Mouse (Mus musculus) embryo, embryonic 10 days (tissue): ENCODE data around the gene Purb.
A peak's percentile ranks its signal among the peaks of the same experiment; 100 is the strongest.

Experiments
- DNase-seq: peaks from one replicate; pipeline ENCODE4 v3.0.0-alpha.2; 2015; ENCODE audit warnings: low spot score

Gene Purb

DNA sequence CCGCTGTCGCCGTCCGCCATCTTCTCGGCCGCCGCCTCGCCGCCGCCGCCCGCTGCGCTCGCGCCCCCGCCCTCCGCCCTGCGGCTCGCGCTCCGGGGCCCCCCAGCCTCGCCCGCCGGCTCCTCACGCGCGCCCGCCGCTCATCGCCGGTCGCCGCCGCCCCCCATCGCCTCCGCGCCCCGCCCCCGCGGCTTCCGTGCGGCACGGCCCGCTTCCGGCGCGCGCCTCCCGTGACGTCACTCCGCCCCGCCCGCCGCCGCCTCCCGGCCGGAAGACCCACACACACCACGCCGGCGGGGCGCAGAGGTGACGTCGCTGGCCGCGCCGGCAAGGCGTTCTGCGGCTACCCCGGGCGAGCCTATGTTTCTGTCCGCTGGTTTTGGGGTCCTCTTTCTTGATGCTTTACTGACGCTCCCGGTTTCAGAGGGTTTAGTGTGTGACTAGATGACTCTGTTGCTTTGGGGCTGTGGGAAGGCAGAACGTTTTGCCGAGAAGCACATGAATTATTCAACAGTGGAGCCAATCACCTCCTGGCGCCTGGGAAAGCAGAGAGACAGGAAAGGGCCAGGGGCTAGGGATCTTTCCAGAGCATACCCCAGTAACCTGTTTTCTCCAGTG lies at the start of gene Purb:
Purb (minus strand) TSS at position 51 of the 618 bp plus-strand sequence.
- DNase-seq: peak; percentile 94

DNA sequence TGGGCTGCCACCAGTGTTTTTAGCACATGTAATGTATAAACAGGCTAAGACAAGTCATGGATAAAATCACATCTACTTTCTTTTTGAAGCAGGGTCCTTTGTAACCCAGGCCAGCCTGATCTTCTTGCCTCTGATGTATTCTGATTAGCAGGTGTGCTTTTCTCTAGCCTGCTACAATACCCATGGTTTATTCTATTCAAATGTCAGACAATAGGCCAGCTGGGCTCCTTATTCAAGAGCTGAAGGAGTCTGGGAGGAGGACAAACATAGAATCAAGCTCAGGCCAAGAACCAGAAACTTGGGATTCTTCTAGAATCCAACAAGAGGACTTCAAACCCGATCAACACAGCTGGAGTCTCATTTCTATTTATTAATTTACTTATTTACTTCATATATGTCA lies 49.5 kb upstream of the Purb start:
- no peak for DNase-seq

DNA sequence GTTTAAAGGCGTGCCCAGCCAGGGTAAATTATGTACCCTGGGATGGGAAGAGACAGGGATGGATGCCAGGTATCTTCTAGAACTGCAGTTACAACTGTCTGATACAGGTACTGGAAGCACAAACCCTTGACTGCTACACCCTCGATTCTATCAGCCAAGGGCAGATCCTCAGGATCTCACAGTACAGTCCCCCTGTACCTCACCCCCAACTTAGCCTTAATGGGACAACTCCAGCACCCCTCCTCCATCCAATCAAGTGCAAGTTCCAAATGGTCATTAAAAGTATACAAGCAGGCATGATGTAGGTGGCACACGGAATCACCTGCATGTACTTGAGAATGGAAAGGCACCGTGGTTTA lies 49.1 kb upstream of the Purb start:
- no peak for DNase-seq

DNA sequence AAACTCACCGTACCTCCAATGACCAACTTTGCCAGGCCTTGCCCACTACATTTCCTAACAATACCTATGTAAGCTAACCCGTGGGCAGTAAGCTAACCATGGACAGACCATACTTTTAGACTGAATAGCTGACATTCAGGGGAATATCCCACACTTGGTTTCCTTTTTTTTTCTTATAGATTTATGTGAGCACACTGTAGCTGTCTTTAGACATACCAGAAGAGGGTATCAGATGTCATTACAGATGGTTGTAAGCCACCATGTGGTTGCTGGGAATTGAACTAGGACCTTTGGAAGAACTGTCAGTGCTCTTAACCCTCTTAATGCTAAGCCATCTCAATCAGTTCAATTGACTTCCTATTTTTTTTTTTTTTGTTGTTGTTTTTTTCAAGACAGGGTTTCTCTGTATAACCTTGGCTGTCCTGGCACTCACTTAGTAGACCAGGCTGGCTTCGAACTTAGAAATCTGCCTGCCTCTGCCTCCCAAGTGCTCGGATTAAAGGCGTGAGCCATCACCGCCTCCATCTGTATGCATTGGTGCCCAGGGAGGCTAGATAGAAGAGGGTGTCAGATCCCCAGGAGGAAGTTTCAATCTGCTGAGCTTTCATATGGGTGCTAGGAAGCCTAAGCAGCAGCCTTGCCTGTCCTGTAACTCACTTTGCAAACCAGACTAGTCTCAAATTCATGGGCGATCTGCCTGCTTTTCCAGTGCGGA lies 48.6 kb upstream of the Purb start:
- no peak for DNase-seq

DNA sequence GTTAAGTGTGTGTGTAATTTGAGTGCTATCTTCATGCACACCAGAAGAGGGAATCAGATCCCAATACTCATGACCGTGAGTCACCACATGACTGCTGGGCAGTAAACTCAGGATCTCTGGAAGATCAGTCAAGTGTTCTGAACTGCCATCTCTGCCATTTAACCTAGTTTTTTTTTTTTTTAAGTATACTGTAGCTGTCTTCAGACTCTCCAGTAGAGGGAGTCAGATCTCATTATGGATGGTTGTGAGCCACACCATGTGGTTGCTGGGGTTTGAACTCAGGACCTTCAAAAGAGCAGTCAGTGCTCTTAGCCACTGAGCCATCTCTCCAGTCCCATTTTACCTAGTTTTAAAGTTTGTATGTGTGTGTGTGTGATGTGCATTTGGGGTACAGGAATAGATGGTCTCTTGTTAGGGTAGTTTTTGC lies 48.0 kb upstream of the Purb start:
- no peak for DNase-seq

DNA sequence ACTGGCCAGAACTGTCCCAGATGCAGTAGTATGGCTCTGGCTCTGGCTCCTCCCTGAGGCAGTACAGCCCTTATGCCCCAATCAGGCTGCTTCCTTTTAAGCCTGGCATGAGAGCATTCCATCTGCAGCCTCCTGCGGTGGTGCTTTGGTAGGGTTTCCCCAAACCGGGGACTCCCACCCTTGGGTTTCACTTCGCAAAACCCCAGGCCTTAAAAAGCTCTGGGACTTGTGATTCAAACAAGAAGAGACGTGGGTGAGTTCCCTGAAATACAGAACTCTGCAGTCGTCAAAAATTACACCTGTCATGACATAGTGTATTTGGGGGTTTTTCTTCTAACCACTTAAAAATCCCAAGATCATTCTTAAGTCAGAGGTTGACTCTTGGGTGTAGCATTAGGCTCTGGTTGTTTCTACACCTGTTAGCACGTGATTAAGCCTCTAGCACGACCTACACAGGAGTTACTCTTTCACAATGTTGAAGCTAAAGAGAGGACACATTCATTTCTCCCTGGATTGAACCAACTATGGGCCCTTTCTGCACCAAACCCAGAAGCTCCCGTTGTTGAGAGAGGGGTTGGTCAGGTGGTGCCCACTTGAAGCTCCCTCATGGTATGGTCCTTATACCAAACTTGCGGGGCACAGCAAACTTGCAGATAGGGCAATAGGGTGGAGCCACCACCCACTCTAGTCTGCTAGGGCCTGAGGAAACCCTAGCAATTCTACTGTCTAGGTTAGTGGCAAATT lies 47.2 kb upstream of the Purb start:
- no peak for DNase-seq

DNA sequence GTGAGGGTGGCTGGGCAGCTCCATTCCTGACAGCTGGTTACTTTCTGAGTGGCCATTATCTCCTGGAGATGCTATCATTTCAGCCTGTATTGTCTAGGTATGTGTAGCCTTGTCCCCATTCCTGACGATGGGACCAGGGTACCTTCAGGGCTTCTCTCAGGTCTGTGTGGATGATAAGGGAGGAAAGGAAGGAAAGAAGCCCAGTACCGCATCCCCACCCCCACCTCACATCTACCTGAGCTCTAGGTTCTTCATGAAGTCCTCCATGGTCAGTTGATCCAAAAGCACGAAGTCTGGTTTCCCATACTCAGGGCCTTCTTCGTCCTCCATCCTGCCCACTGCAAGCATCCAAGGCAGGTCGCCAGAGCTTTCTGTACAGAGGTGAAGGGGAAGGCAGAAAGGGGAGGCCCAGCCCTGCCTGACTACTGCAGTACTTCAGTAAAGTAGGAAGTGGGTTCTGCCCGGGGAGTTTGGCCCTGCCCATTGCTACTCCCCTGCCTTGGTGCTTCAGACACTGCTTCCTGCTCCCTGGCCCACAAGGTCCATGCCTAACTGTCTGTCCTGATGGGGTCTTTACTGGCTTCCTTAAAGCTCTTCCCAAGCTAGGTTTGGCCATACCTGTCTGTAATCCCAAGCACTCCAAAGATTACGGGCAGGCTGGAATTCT lies 44.9 kb upstream of the Purb start, which contains the start of gene Myo1g:
Myo1g (minus strand) TSS at position 459 of the 667 bp plus-strand sequence.
- DNase-seq: no peak

DNA sequence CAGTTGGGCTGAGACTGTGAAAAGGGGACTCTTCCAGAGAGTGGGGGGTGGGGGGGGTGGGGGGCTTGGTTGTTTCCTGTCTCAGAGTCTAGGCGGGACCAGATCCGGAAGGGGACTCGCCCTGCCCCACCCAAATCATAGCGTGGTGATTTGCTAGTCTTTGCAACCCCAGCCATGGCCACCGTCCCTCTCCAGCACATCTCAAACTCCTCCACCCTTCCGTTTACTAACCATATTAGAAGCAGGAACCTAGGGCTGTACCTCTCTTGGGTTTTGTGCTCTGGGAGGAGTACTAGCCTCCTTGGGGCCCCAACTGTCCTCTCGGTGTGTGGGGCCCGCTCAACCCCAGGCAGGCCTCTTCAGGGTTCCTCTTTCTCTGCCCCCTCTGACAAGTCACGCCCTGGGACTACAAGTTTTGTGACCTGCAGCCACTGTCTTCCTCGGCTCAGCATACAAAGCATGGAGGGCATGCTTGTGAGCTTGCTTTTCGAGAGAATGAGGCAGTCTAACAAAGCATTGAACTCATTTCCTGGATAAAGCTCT lies 43.8 kb upstream of the Purb start:
- no peak for DNase-seq

DNA sequence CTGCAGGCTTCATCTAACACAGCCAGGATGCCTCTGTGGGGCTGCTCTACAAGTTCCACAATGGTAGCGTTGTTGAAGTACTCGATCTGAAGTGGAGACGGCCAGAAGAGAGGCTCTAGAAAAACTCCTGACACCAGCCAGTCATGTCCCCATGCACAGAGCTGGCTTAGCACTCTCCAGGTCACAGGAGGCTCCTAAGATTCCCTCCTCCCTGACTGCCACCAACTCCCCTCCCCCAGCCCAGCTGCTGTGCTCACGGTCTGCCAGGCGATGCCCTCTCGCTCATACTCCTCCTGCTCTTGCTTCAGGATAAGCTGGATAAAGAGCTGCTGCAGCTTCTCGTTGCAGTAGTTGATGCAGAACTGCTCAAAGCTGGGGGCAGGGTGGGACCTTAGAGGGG lies 39.1 kb upstream of the Purb start:
- no peak for DNase-seq

DNA sequence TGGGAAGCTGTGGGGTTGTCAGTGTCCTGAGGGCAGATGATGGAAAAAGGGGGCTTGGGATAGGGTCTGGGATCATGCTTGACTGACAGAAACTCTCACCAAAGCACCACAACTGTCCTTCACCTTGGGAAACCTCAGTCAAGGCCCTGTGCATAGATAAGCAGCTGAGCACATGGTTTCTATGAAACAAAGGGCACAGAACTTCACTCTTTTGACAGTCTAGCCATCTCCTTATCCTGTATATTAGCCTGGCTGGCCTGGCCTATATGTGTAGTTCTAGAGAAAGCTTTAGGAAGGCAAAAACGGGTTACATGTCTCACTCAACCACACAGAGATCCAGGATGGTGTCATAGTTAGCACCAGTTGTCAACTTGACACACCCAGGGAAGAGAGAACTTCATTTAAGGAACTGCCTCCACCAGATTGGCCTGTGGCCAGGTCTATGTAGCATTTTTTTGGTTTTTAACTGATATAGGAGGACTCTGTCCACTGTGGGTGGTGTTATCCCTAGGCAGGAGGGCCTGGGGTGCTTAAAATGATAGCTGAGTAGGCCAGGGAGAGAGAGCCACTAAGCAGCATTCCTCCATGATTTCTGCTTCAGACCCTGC lies 32.7 kb upstream of the Purb start:
- DNase-seq: no peak

DNA sequence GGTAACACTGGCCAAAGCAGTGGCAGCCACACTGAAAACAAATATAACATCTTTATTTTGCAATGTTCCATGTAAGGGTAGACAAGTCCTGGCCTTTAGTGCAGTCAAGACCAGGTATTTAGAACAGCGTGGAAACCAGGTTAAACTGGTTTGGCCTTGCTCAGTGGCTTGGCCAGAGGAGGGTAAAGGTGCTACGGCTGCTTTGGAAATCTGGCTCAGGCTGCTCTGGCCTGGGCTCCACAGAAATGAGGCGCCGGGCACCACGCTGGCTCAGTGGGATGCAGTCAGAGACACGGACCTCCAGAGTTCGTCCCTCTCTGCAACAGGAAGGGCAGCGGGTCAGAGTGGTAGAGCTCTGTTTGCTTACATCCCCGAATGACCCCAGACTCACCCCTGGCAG lies 30.8 kb upstream of the Purb start:
- no peak for DNase-seq

DNA sequence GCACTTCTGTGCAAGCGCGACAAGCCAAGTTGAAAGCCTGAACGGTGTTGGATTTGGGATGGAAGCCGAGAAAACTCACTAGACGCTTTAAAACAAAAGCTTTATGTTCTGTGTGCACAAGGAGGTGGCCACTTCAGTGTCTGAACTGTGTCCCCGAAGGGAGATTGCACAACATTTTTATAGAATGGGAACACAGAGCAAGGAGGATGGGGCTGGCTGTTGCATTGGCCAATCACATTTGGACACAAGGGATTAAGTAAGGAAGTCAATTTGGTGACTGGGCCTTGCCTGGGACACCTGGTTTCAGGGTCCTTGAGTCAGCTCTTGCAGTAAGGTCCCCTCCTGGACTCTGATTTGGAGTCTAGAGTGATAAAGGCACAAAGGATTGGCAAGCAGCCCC lies 29.0 kb upstream of the Purb start:
- DNase-seq: no peak

DNA sequence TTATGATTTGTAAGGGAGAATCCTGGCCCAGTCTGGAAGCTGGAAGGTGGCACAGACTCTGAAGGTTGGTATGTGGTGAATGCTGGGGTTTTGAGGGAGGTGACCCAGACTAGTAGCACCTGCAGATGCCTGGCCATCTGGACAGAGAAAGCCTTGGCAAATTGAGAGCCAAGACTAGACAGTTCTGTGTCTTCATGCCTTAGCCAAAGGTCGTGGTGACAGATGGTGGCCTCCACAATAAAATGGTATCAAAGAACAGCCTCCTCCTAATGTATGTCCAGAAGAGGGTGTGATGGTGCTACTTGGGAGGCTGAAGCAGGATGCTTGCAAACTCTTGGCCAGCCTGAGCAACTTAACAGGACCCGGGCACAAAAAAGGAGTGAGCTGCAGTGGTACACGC lies 28.5 kb upstream of the Purb start:
- DNase-seq: no peak

DNA sequence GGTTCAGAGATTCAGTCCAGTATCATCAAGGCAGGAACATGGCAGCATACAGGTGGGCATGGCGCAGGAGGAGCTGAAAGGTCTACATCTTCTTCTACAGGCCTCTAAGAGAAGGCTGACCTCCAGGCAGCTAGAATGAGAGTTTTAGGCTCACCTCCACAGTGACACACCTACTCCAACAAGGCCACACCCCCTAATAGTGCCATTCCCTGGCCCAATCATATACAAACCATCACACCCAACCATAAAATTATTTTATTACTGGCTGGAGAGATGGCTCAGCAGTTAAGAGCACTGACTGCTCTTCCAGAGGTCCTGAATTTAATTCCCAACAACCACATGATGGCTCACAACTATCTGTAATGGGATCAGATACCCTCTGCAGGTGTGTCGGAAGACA lies 26.8 kb upstream of the Purb start:
- no peak for DNase-seq

DNA sequence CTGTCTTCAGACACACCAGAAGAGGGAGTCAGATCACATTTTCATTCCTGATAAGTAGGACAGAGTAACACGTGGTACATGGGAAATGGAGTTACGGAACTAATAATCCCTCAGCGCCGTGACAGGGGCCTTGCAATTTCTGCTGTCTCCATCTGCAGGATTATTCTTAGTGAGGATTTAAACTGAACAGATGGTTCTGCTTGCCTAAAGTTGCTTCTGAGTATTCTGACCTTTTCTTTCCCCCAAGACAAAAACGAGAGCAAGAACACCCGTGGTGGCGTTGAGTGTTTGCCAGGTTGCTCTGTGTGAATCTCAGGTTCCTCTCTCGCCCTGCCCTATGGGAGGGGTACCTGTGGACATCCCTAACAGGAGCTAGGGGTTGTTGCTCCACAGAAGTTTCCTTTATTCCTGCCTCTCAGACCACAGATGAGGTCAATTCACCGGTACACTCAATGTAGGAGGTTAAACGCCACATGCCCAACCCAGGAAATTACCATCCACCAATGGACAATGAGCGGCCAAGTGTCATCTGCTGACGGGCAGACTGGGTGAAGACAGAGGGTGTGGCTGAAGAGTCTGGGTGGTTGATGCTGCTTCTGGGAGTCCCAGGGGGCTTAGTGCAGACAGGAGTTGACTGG lies 21.7 kb upstream of the Purb start:
- DNase-seq: no peak

DNA sequence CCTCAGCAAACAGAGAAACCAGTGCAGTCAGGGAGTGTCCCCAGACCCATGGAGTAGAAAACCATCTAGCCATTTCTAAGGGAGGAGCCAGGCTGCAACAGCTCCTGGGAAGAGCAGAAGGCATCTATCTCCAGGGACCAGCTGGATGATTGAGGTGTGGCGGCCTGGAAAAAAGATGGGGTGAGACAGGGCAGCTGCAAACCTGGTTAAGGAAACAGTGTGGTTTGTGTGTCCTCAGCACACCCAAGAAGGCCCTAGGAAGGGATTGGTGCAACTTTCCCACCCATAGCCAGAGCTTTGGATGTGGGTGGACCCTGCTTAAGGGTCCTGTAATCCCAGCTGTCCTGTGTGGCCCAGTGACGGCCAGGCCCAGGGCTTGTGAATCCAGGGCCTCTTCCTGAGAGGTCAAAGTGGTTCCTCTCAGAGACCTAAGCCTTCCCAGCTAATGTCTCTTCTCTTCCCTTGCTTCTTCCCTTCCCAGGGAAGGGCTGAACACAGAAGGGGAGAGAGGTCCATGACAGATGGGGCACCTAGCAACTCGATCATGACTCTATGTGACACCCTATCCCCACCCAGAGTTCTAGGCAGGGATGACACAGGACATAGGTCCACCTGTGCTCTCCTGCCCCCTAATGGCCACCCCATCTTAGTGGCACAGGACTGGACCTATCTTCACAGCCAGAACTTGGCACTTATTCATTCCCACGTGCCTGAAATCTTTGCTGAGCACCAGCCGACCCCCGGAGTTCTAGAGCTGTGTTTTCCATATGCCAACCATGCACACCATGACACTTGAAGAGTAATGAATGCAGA lies 14.2 kb upstream of the Purb start:
- DNase-seq: peak; percentile 47

DNA sequence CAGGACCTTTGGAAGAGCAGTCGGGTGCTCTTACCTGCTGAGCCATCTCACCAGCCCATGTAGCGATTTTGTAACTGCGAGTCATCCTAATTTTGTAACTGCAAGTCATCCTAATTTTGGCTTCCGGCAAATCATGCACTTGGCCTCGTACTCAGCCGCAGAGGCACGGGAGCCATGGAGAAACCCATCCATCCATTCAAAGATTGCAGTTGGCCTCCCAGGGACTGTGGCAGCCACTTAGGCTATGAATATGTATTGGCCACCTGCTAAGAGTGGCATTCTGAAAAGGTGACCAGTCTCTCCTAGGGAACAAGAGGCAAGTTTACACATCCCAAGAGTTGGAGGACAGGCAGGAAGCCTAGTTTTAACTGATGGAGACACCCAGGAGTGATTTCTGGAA lies 13.5 kb upstream of the Purb start:
- no peak for DNase-seq

DNA sequence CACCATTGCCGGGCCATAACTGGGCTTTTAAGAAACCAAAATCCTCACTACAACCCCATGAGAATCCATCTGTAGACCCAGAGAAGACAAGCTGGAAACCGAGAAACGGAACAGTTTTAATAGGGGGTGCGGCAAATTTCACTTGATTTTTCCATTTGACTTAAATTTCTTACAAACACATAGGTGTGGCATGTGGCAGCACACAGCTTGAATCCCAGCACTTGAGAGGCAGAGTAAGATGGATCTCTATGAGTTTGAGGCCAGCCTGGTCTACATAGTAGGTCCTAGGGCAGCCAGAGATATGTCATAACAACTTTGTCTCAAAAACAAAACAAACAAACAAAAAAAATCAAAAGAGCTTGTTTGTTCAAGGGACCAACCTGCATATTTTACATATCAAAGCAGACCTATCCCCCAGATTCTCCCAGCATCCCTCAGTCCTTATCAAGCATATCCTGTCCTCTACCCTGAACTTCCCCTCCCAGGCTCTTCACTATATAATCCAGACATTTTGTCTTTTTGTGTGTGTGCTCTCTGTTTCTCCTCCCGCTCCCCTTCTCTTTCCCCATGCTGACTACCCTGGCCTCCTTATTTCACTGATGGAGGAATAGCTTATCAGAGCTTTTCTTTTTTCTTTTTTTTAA lies 12.4 kb upstream of the Purb start:
- DNase-seq: no peak

DNA sequence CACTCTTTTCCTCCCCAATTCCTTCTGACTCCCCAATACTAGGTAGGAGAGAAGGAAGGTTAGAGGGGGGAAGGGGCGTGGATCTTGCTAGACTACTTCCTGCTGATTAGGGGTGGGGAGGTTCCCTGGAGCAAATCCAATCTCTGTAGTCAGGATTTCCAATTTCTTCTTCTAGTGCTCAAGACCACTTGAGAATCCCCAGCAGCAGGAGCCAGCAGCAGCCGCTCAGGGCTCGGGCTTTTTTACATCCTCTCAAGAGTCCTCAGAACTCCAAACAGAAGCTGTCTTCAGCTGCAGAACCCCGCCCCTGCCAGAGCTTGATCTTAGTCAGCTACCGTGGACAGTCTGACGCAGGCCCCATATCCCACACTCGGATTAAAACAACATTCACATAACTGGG lies 11.8 kb upstream of the Purb start:
- DNase-seq: no peak

DNA sequence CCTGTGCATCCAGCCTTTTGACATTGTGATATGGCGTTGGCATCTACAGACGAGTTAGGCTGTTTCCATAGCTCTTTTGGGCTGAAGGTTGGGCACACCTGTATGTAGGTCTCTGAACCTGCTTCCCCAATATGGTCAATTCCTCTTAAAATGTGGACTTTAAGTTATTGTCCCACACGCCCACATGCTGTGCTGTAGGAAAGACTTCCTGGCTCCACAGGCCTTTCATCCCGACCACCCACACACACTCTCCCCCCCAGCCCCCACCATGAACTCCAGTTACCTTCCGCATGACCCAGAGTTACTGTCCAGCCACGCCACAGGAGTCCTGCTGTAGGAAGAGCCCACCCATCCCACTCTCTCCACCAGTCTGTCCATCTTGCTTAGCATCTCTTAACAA lies 11.2 kb upstream of the Purb start:
- no peak for DNase-seq
